Mouse (Mus musculus): ENCODE measurements around the gene Trio. TPM values are rescaled to one million over a fixed set of nuclear protein-coding genes. Genes with fewer than 3 reads are reported as not detected.

Gene Trio
- polyA plus RNA-seq, 1 experiment: 49.9 TPM

GRCm38 (mm10) chr15:27916204-27916603 is 109.4 kb downstream of the Trio start:
- H3K27ac ChIP-seq (ENCODE audit: insufficient read depth, low read depth, low read length): no peak overlapping the region
- no peak for TF ChIP-seq POLR2A (IDR thresholded peaks at IDR 0.05; ENCODE audit: borderline replicate concordance, low read depth, low read length)
- TF ChIP-seq CTCF (IDR thresholded peaks at IDR 0.05; ENCODE audit: low read depth, low read length): no peak

GRCm38 (mm10) chr15:27913013-27913412 is 112.6 kb downstream of the Trio start:
- Histone ChIP-seq H3K4me3 (ENCODE audit: insufficient read depth, low read length) (no peak overlapping the region), H3K27ac (ENCODE audit: insufficient read depth, low read depth, low read length) (no peak overlapping the region), H3K4me1 (ENCODE audit: control insufficient read depth, insufficient read depth, low read length) (no peaks in the 10 kb centered on the region)
- TF ChIP-seq POLR2A (IDR thresholded peaks at IDR 0.05; ENCODE audit: borderline replicate concordance, low read depth, low read length): no peak
- no peak for TF ChIP-seq CTCF (IDR thresholded peaks at IDR 0.05; ENCODE audit: low read depth, low read length)

More at GRCm38 (mm10) chr15:27916204-27916603, 109.4 kb downstream of the Trio start:
- no peak overlapping the region for H3K4me3 ChIP-seq (ENCODE audit: insufficient read depth, low read length)
- peaks cover 2% of the 10 kb centered on the region for H3K4me1 ChIP-seq (ENCODE audit: control insufficient read depth, insufficient read depth, low read length)

GRCm38 (mm10) chr15:27911196-27911595 is 114.5 kb downstream of the Trio start:
- Histone ChIP-seq H3K4me3 (ENCODE audit: insufficient read depth, low read length) (no peak overlapping the region), H3K27ac (ENCODE audit: insufficient read depth, low read depth, low read length) (no peak overlapping the region), H3K4me1 (ENCODE audit: control insufficient read depth, insufficient read depth, low read length) (no peaks in the 10 kb centered on the region)
- no peak for TF ChIP-seq POLR2A (IDR thresholded peaks at IDR 0.05; ENCODE audit: borderline replicate concordance, low read depth, low read length)
- TF ChIP-seq CTCF (IDR thresholded peaks at IDR 0.05; ENCODE audit: low read depth, low read length): no peak

GRCm38 (mm10) chr15:27910179-27910578 is 115.5 kb downstream of the Trio start:
- no peak for TF ChIP-seq CTCF (IDR thresholded peaks at IDR 0.05; ENCODE audit: low read depth, low read length)
- TF ChIP-seq POLR2A (IDR thresholded peaks at IDR 0.05; ENCODE audit: borderline replicate concordance, low read depth, low read length): no peak
- no peak overlapping the region for H3K27ac ChIP-seq (ENCODE audit: insufficient read depth, low read depth, low read length)
- no peak overlapping the region for H3K4me3 ChIP-seq (ENCODE audit: insufficient read depth, low read length)
- no peaks in the 10 kb centered on the region for H3K4me1 ChIP-seq (ENCODE audit: control insufficient read depth, insufficient read depth, low read length)

GRCm38 (mm10) chr15:27907649-27908048 is 118.0 kb downstream of the Trio start:
- TF ChIP-seq POLR2A (IDR thresholded peaks at IDR 0.05; ENCODE audit: borderline replicate concordance, low read depth, low read length) (no peak), CTCF (IDR thresholded peaks at IDR 0.05; ENCODE audit: low read depth, low read length) (no peak)
- Histone ChIP-seq H3K4me3 (ENCODE audit: insufficient read depth, low read length) (no peak overlapping the region), H3K4me1 (ENCODE audit: control insufficient read depth, insufficient read depth, low read length) (no peaks in the 10 kb centered on the region), H3K27ac (ENCODE audit: insufficient read depth, low read depth, low read length) (no peak overlapping the region)

GRCm38 (mm10) chr15:27906409-27906808 is 119.2 kb downstream of the Trio start:
- H3K27ac ChIP-seq (ENCODE audit: insufficient read depth, low read depth, low read length): no peak overlapping the region
- TF ChIP-seq POLR2A (IDR thresholded peaks at IDR 0.05; ENCODE audit: borderline replicate concordance, low read depth, low read length) (no peak), CTCF (IDR thresholded peaks at IDR 0.05; ENCODE audit: low read depth, low read length) (no peak)
- no peak overlapping the region for H3K4me3 ChIP-seq (ENCODE audit: insufficient read depth, low read length)
- no peaks in the 10 kb centered on the region for H3K4me1 ChIP-seq (ENCODE audit: control insufficient read depth, insufficient read depth, low read length)

- H3K4me1 ChIP-seq (ENCODE audit: control insufficient read depth, insufficient read depth, low read length): no peaks in the 10 kb centered on the region
- TF ChIP-seq POLR2A (IDR thresholded peaks at IDR 0.05; ENCODE audit: borderline replicate concordance, low read depth, low read length): no peak
- no peak for TF ChIP-seq CTCF (IDR thresholded peaks at IDR 0.05; ENCODE audit: low read depth, low read length)
- H3K4me3 ChIP-seq (ENCODE audit: insufficient read depth, low read length): no peak overlapping the region
- H3K27ac ChIP-seq (ENCODE audit: insufficient read depth, low read depth, low read length): no peak overlapping the region
Observed at GRCm38 (mm10) chr15:27905341-27905740, 120.3 kb downstream of the Trio start.

- Histone ChIP-seq H3K4me3 (ENCODE audit: insufficient read depth, low read length) (no peak overlapping the region), H3K27ac (ENCODE audit: insufficient read depth, low read depth, low read length) (no peak overlapping the region), H3K4me1 (ENCODE audit: control insufficient read depth, insufficient read depth, low read length) (peaks cover 3% of the 10 kb centered on the region)
- TF ChIP-seq POLR2A (IDR thresholded peaks at IDR 0.05; ENCODE audit: borderline replicate concordance, low read depth, low read length) (no peak), CTCF (IDR thresholded peaks at IDR 0.05; ENCODE audit: low read depth, low read length) (no peak)
Observed at GRCm38 (mm10) chr15:27904346-27905005, 121.2 kb downstream of the Trio start.

GRCm38 (mm10) chr15:27901200-27901599 is 124.4 kb downstream of the Trio start:
- peaks cover 5% of the 10 kb centered on the region for H3K4me1 ChIP-seq (ENCODE audit: control insufficient read depth, insufficient read depth, low read length)
- no peak overlapping the region for H3K4me3 ChIP-seq (ENCODE audit: insufficient read depth, low read length)
- TF ChIP-seq CTCF (IDR thresholded peaks at IDR 0.05; ENCODE audit: low read depth, low read length): no peak
- no peak for TF ChIP-seq POLR2A (IDR thresholded peaks at IDR 0.05; ENCODE audit: borderline replicate concordance, low read depth, low read length)
- H3K27ac ChIP-seq (ENCODE audit: insufficient read depth, low read depth, low read length): no peak overlapping the region

GRCm38 (mm10) chr15:27898795-27899406 is 126.7 kb downstream of the Trio start:
- peaks cover 5% of the 10 kb centered on the region for H3K4me1 ChIP-seq (ENCODE audit: control insufficient read depth, insufficient read depth, low read length)

More at GRCm38 (mm10) chr15:27898795-27899406, 126.7 kb downstream of the Trio start:
- Histone ChIP-seq H3K4me3 (ENCODE audit: insufficient read depth, low read length) (no peak overlapping the region), H3K27ac (ENCODE audit: insufficient read depth, low read depth, low read length) (no peak overlapping the region)
- no peak for TF ChIP-seq POLR2A (IDR thresholded peaks at IDR 0.05; ENCODE audit: borderline replicate concordance, low read depth, low read length)
- TF ChIP-seq CTCF (IDR thresholded peaks at IDR 0.05; ENCODE audit: low read depth, low read length): no peak
